In the genomic region with DNA sequence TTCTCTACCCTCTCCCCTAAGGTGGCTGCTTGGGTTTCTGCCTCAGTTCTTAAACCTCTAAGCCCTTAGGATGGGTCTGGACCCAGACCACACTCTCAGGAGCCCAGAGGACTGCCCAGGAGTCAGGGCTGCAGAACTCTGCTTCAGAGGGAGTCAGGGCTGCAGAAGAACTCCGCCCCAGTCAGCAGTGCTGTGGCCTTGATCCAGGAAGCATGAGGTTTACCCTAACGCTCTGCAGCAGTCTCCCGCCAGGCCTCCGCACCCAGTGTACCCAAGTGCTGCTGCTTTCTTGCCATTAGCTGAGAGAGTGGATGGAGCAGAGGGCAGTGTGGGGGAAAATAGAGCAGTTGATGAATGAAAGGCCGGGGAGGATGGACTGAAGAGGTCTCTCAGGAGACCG, we compare ENCODE assay signal across 28 mouse cellular contexts. TPM values are rescaled to one million over a fixed set of nuclear protein-coding genes. Genes with fewer than 3 reads are reported as not detected.
DNase-seq lines count a peak whose midpoint lies in the region; ATAC-seq and TF ChIP-seq lines count a peak whose summit lies in the region.
"Had no signal": no experiment of that assay in that cellular context is flagged by ENCODE, and none has a peak within 500 bp of the region (broad histone marks: within the 10 kb centered on the region; RNA-seq: fewer than 3 reads in every experiment).

No protein-coding gene starts in this region.

- no peak for TF ChIP-seq POLR2A in heart, adult 2 months (IDR thresholded peaks at IDR 0.05; ENCODE audit: insufficient read depth, low read depth, low read length)

- no peaks in the 10 kb centered on the region for H3K79me2 ChIP-seq in heart, adult 2 months (replicated peaks; ENCODE audit: control insufficient read depth, insufficient read depth, low read length)

- no peak for TF ChIP-seq EP300 in heart, adult 2 months (IDR thresholded peaks at IDR 0.05; ENCODE audit: insufficient read depth, low read depth, low read length)

- no peaks in the 10 kb centered on the region for H3K36me3 ChIP-seq in heart, embryonic 13.5 days
- no peaks in the 10 kb centered on the region for H3K36me3 ChIP-seq in heart, adult 2 months (ENCODE audit: control insufficient read depth, insufficient read depth, low read length)
- no peaks in the 10 kb centered on the region for H3K36me3 ChIP-seq in midbrain, postnatal 0 days (ENCODE audit: insufficient read depth, low read length)
- no peaks in the 10 kb centered on the region for H3K36me3 ChIP-seq in midbrain, embryonic 10.5 days
- H3K36me3 ChIP-seq: embryonic facial prominence, embryonic 12.5 days; forebrain, embryonic 15.5 days; limb, embryonic 10.5 days; limb, embryonic 15.5 days; liver, embryonic 13.5 days; midbrain, embryonic 15.5 days had no signal

- TF ChIP-seq CTCF in heart, adult 2 months (IDR thresholded peaks at IDR 0.05) = no peak
- TF ChIP-seq CTCF in midbrain, postnatal 0 days (IDR thresholded peaks at IDR 0.05) = no peak

- DNase-seq in adrenal gland, adult 2 months = peak; percentile 30
- no peak for DNase-seq in adrenal gland, postnatal 4 days (ENCODE audit: low spot score in 2 of 2)
- DNase-seq in heart, adult 2 months = no peak
- no peak for DNase-seq in midbrain, postnatal 0 days (ENCODE audit: low spot score)
- no peak for DNase-seq in midbrain, embryonic 10.5 days (ENCODE audit: low spot score)
- DNase-seq in left cerebral cortex, adult 18-20 months (ENCODE audit: low spot score in 2 of 2) = no peak
- no peak for DNase-seq in left cerebral cortex, postnatal 36 days (ENCODE audit: low spot score in 2 of 2)
- DNase-seq: cerebellum, adult 11-12 months; cerebellum, adult 9-11 months; embryo, embryonic 11 days; kidney, adult 18-20 months; kidney, postnatal 36 days; liver, embryonic 13.5 days; lung, adult 18-20 months; lung, postnatal 4 days; spleen, adult 18-20 months; thymus, postnatal 14 days had no signal

- H3K4me2 ChIP-seq in heart, embryonic 13.5 days = peak overlapping the region; percentile 71
- H3K4me2 ChIP-seq in midbrain, postnatal 0 days (ENCODE audit: low read depth, low read length, poor library complexity, severe bottlenecking) = peak overlapping the region; percentile 71

- peak overlapping the region; percentile 88 for H3K27ac ChIP-seq in heart, embryonic 13.5 days (replicated peaks)
- no peak overlapping the region for H3K27ac ChIP-seq in heart, adult 2 months
- 0 out of 2 replicates have a peak overlapping the region, but pooled peaks have one; percentile 67 for H3K27ac ChIP-seq in midbrain, postnatal 0 days (ENCODE audit: low read depth, low read length)
- no peak overlapping the region for H3K27ac ChIP-seq in midbrain, embryonic 10.5 days (replicated peaks)
- H3K27ac ChIP-seq: embryonic facial prominence, embryonic 12.5 days; layer of hippocampus, adult 2 months; limb, embryonic 15.5 days; liver, embryonic 13.5 days had no signal

- ATAC-seq in heart, embryonic 13.5 days (ENCODE audit: extremely low read depth, insufficient number of reproducible peaks, low FRiP score, low TSS enrichment) = no peak
- no peak for ATAC-seq in midbrain, postnatal 0 days (ENCODE audit: low FRiP score)
- ATAC-seq: lung, postnatal 0 days had no signal

- 48% methylated on average over 6 of the region's 6 CpGs for WGBS in heart, embryonic 13.5 days
- WGBS in heart, adult 2 months = 35% methylated on average over 6 of the region's 6 CpGs
- 72% methylated on average over 6 of the region's 6 CpGs for WGBS in midbrain, postnatal 0 days
- 53% methylated on average over 6 of the region's 6 CpGs for WGBS in midbrain, embryonic 10.5 days

- H3K9me3 ChIP-seq in heart, embryonic 13.5 days = no peaks in the 10 kb centered on the region
- H3K9me3 ChIP-seq in midbrain, postnatal 0 days (ENCODE audit: low read length) = no peaks in the 10 kb centered on the region
- no peaks in the 10 kb centered on the region for H3K9me3 ChIP-seq in midbrain, embryonic 10.5 days (replicated peaks)
- H3K9me3 ChIP-seq: embryonic facial prominence, embryonic 12.5 days; forebrain, embryonic 15.5 days; limb, embryonic 10.5 days; limb, embryonic 15.5 days; liver, embryonic 13.5 days; megakaryocyte, embryonic 14.5 days; midbrain, embryonic 15.5 days had no signal

- H3K4me1 ChIP-seq in heart, embryonic 13.5 days = peaks cover 51% of the 10 kb centered on the region
- H3K4me1 ChIP-seq in heart, adult 2 months (ENCODE audit: control insufficient read depth, insufficient read depth, low read length) = no peaks in the 10 kb centered on the region
- H3K4me1 ChIP-seq in midbrain, postnatal 0 days (ENCODE audit: insufficient read depth, low read length) = peaks cover 7% of the 10 kb centered on the region; the same call in 1 of the 2 replicates
- H3K4me1 ChIP-seq in midbrain, embryonic 10.5 days = peaks cover 21% of the 10 kb centered on the region
- H3K4me1 ChIP-seq: liver, embryonic 13.5 days had no signal

- intact Hi-C loops in heart, adult 2 months (cut with DNase I) = no loop called here
- intact Hi-C loops in left cerebral cortex, postnatal 36 days (cut with DNase I) = loop anchor here (5.0 kb wide), 1 partner anchor 34 kb away; no protein-coding TSS in a partner anchor

- H3K27me3 ChIP-seq in heart, embryonic 13.5 days (replicated peaks) = peaks cover 72% of the 10 kb centered on the region
- H3K27me3 ChIP-seq in heart, adult 2 months (ENCODE audit: control insufficient read depth, insufficient read depth, low read length) = no peaks in the 10 kb centered on the region
- H3K27me3 ChIP-seq in midbrain, postnatal 0 days (ENCODE audit: insufficient read depth, low read length) = no peaks in the 10 kb centered on the region
- peaks cover 49% of the 10 kb centered on the region for H3K27me3 ChIP-seq in midbrain, embryonic 10.5 days (ENCODE audit: low read depth, poor library complexity, severe bottlenecking)

- peak overlapping the region; percentile 83 for H3K9ac ChIP-seq in heart, embryonic 13.5 days
- H3K9ac ChIP-seq in heart, adult 2 months (ENCODE audit: low read depth, low read length) = no peak overlapping the region
- H3K9ac ChIP-seq in midbrain, postnatal 0 days (replicated peaks; ENCODE audit: low read length, poor library complexity, severe bottlenecking) = peak overlapping the region; percentile 60; the same call in 1 of the 2 replicates
- H3K9ac ChIP-seq: limb, embryonic 15.5 days; liver, embryonic 13.5 days had no signal

- no peak overlapping the region for H3K4me3 ChIP-seq in heart, embryonic 13.5 days
- no peak overlapping the region for H3K4me3 ChIP-seq in heart, adult 2 months
- H3K4me3 ChIP-seq in midbrain, postnatal 0 days (ENCODE audit: low read depth, low read length) = no peak overlapping the region
- no peak overlapping the region for H3K4me3 ChIP-seq in midbrain, embryonic 10.5 days
- H3K4me3 ChIP-seq: liver, embryonic 13.5 days; megakaryocyte, embryonic 14.5 days had no signal

RNA-seq across cellular contexts. Expression of gene Grip2, which starts 19.0 kb away (rescaled TPM):
- total RNA-seq in adrenal gland, adult 2 months (2021) = 1 to 10 TPM; 1.3 to 3.5 TPM
- polyA plus RNA-seq in adrenal gland, adult 2 months (2012; rRNA removed) = 3.3 TPM in 2 replicates
- 1 to 10 TPM; 2.1 to 2.8 TPM for total RNA-seq in adrenal gland, postnatal 4 days (2021)
- 6.7 and 7.4 TPM in 2 replicates for polyA plus RNA-seq in heart, embryonic 13.5 days (2015; fragmentation: Nextera tagmentation; extraction: Ambion mirVana)
- 10 to 100 TPM in 1 of 2 experiments, 1 to 10 TPM in 1; 8.5 to 12.4 TPM for total RNA-seq in heart, adult 2 months (2021)
- polyA plus RNA-seq in heart, adult 2 months (2012; rRNA removed) = 25.2 and 37.9 TPM in 2 replicates
- 22.8 and 29.7 TPM in 2 replicates for total RNA-seq in midbrain, postnatal 0 days (2014; rRNA removed)
- 7.7 and 7.8 TPM in 2 replicates for polyA plus RNA-seq in midbrain, postnatal 0 days (2015; fragmentation: Nextera tagmentation; extraction: Ambion mirVana)
- 0.28 and 0.70 TPM in 2 replicates for polyA plus RNA-seq in midbrain, embryonic 10.5 days (2016; fragmentation: Nextera tagmentation; extraction: Ambion mirVana)
- total RNA-seq in left cerebral cortex, adult 18-20 months (2021) = 10 to 100 TPM; 18.0 to 20.1 TPM
- total RNA-seq in left cerebral cortex, postnatal 36 days (2021) = 10 to 100 TPM; 15.6 to 20.5 TPM
- total RNA-seq: MEL; neutrophil, adult 5-6 weeks had no signal

Comparison
In these comparisons a context has a peak if more than half of its experiments do, and no peak if none do; other contexts are left out.
1. H3K27ac ChIP-seq: peak in heart, embryonic 13.5 days (single experiment) and midbrain, postnatal 0 days (single experiment); none in heart, adult 2 months (single experiment) and midbrain, embryonic 10.5 days (single experiment).